Mouse (Mus musculus) embryonic facial prominence, embryonic 14.5 days (tissue): ENCODE measurements around the gene Fam83d. TPM values are rescaled to one million over a fixed set of nuclear protein-coding genes. Genes with fewer than 3 reads are reported as not detected.

Source experiments
- ATAC-seq: fragments of 200-750 bp; cut with Nextera tagmentation; 2 replicates; pipeline ENCODE4 v1.8.0; 2017; ENCODE audit warnings: low read depth, moderate number of reproducible peaks, moderate TSS enrichment
- DNase-seq: peaks from one replicate; pipeline ENCODE4 v3.0.0-alpha.2; 2015; ENCODE audit warnings: low spot score
- H3K27ac ChIP-seq: fragments of 300-500 bp; sonication (generic); replicated peaks from 2 replicates; pipeline ENCODE4 v1.5.1; 2014; ENCODE audit warnings: low read depth, mild to moderate bottlenecking, low read length, moderate library complexity
- H3K27me3 ChIP-seq: fragments of 300-500 bp; sonication (generic); replicated peaks from 2 replicates; pipeline ENCODE4 v1.6.1; 2014; ENCODE audit warnings: low read length; ENCODE audit not compliant: control insufficient read depth, insufficient read depth
- H3K36me3 ChIP-seq: fragments of 300-500 bp; sonication (generic); 2 replicates; pipeline ENCODE4 v1.6.1; 2014; ENCODE audit warnings: low read length, mixed read lengths; ENCODE audit not compliant: control insufficient read depth, insufficient read depth
- H3K4me1 ChIP-seq: fragments of 300-500 bp; sonication (generic); 2 replicates; pipeline ENCODE4 v1.6.1; 2014; ENCODE audit warnings: antibody characterized with exemption, low read length; ENCODE audit not compliant: control insufficient read depth, insufficient read depth
- H3K4me2 ChIP-seq: fragments of 300-500 bp; sonication (generic); 2 replicates; pipeline ENCODE4 v1.6.1; 2014; ENCODE audit warnings: low read depth, mild to moderate bottlenecking, low read length, moderate library complexity, mixed read lengths
- H3K4me3 ChIP-seq: fragments of 300-500 bp; sonication (generic); 2 replicates; pipeline ENCODE4 v1.5.1; 2014; ENCODE audit warnings: low read depth, mild to moderate bottlenecking, low read length
- H3K9ac ChIP-seq: fragments of 300-500 bp; sonication (generic); 2 replicates; pipeline ENCODE4 v1.6.1; 2014; ENCODE audit warnings: low read depth, mild to moderate bottlenecking, low read length, moderate library complexity, mixed read lengths
- H3K9me3 ChIP-seq: fragments of 300-500 bp; sonication (generic); 2 replicates; pipeline ENCODE4 v1.6.1; 2016; ENCODE audit warnings: low read length; ENCODE audit not compliant: control insufficient read depth
- WGBS: fragments of 180-500 bp; shearing (Covaris S2); extraction: QIAGEN DNeasy Blood & Tissue Kit; methylation state at CpG from one replicate; pipeline ENCODE4 v1.1.7; 2014; 5-methylcytosine and 5-hydroxymethylcytosine counted together
- polyA plus RNA-seq: library from polyadenylated mRNA; unstranded; fragments of >200 nt; fragmentation: Nextera tagmentation; extraction: Ambion mirVana; gene quantifications from 2 replicates; pipeline ENCODE4 v1.2.1, GENCODE M21; 2014

Gene Fam83d
- polyA plus RNA-seq, 1 experiment from 2014 or later, result 30.7 TPM

DNA sequence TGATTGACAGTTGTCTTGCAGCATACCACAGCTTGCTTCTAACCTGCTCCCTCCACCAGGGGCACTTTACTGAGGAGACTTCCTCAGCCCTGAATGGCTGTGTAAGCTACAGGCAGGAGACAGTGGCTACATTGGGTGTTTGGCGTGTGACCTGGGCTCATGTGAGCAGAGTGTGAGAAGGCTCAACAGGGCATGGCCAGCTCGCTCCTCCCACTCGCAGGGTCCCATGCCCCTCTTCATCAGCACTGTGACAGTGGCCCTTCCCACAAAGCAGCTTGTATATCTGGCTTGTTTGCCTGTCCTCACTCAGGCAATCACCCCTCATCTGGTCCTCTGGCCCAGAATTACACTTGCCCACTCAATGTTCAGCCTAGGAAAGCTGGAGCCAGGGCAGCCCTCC, 28.8 kb upstream of the Fam83d start:
- Histone ChIP-seq H3K4me1 (no peaks in the 10 kb centered on the region), H3K9me3 (no peaks in the 10 kb centered on the region), H3K4me2 (no peak overlapping the region), H3K36me3 (no peaks in the 10 kb centered on the region), H3K4me3 (no peak overlapping the region), H3K9ac (no peak overlapping the region), H3K27ac (no peak overlapping the region), H3K27me3 (no peaks in the 10 kb centered on the region)
- no peak for ATAC-seq
- no peak for DNase-seq
- whole genome bisulfite sequencing, result 77% methylated on average over 3 of the region's 3 CpGs

DNA sequence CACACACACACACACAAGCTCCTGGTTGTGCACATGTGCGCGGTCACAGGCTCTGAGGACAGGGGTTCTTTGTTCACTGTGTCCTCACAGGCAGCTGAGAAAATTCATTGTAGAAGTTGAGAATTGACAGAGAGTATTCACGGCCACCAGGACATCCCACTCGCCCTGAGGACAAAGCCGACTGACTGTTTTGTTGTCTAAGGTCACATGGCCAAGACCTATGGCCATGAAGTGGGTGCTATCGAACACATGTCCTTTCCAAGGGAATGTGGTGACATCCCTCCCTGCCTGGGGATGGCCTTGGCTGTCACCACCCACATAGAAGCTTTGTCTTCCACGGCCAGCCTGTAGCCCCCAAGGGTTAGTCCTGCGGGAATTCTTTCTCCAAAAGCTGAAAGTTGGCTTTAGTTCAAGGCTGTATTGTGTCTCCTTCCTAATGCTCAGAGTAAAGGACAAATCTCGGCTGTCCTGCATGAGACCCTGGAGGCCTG, 26.8 kb upstream of the Fam83d start:
- H3K27me3 ChIP-seq, result no peaks in the 10 kb centered on the region
- ATAC-seq (no peak), DNase-seq (no peak)
- H3K9ac ChIP-seq, result no peak overlapping the region
- no peaks in the 10 kb centered on the region for H3K36me3 ChIP-seq
- H3K4me2 ChIP-seq, result no peak overlapping the region
- WGBS, result 53% methylated on average over 9 of the region's 9 CpGs
- no peaks in the 10 kb centered on the region for H3K9me3 ChIP-seq
- H3K4me1 ChIP-seq, result no peaks in the 10 kb centered on the region
- H3K27ac ChIP-seq, result no peak overlapping the region
- H3K4me3 ChIP-seq, result no peak overlapping the region

DNA sequence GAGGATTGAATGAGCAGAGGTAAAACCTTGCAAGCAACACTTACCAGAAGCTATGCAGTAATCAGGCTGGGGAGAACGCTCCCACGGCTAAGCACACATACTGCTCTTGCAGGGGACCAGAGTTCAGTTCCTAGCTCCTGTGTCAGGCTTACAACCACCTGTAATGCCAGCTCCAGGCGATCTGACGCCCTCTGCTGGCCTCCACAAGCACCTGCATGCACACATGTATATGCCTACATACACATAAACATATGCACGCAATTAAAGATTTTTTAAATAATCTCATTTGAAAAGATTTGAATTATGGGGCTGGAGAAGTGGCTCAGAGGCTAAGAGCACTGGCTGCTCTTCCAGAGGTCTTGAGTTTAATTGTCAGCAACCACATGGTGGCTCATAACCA, 25.5 kb upstream of the Fam83d start:
- Histone ChIP-seq H3K27me3 (no peaks in the 10 kb centered on the region), H3K36me3 (no peaks in the 10 kb centered on the region), H3K4me2 (no peak overlapping the region), H3K4me1 (no peaks in the 10 kb centered on the region), H3K9ac (no peak overlapping the region), H3K27ac (no peak overlapping the region), H3K4me3 (no peak overlapping the region), H3K9me3 (no peaks in the 10 kb centered on the region)
- DNase-seq (no peak), ATAC-seq (no peak)
- WGBS, result 73% methylated on average over 5 of the region's 5 CpGs

DNA sequence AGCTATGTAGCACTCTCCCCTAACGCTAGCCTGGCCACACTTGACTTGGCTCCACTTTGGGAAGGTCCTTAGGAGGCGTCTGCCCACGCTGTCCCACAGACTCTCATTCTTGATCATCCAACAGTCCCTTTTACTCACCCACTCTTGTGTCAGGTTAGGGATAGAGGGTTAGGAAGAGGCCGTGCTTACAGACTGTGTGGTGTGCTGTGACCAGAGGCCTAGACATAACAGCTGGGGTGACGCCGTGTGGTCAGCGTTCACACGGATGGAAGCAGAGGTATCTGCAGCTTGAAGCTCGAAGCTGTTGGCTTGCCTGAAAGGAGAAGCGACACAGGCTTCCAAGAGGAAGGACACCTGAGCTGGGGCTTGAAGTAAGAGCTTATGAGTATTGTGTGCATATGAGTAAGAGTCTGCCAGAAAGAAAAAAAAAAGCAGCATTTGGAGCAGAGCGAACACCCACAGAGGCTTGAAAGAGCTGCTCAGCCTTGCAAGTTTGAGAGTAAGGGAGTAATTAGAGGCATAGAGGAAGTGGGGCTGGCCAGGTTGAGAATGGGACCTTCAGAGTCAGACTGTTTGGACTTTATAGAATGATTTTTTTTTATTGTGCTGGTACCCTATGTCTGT, 24.3 kb upstream of the Fam83d start:
- no peak overlapping the region for H3K9ac ChIP-seq
- H3K27me3 ChIP-seq, result no peaks in the 10 kb centered on the region
- H3K36me3 ChIP-seq, result no peaks in the 10 kb centered on the region
- WGBS, result 86% methylated on average over 11 of the region's 11 CpGs
- no peak overlapping the region for H3K4me2 ChIP-seq
- no peaks in the 10 kb centered on the region for H3K9me3 ChIP-seq
- H3K4me3 ChIP-seq, result no peak overlapping the region
- ATAC-seq (no peak), DNase-seq (no peak)
- H3K4me1 ChIP-seq, result no peaks in the 10 kb centered on the region
- no peak overlapping the region for H3K27ac ChIP-seq

DNA sequence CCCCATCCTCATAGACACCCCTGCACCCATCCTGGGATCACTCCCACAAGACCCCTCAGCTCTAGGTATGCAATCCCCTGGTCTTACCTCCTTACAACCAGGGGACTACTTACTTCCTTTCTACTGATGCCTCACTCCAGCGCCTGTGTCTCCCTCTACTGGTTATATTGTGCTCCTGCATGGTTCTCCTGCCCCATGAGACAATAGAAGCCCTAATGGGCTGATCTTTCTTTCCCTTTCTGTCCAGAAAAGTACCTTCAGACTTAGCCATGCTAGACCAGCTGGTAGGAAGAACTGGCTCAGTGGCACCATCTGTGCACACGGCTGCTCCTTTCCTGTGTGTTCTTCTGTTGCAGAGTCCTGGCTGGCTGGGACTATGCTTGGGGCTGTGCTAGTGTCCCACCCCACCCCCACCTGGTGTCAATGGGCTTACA, 22.8 kb upstream of the Fam83d start:
- ATAC-seq, result peak; percentile 26; the same call in 1 of the 2 replicates
- no peaks in the 10 kb centered on the region for H3K9me3 ChIP-seq
- WGBS, result 7% methylated on average over 2 of the region's 2 CpGs
- peak; percentile 36 for DNase-seq
- no peak overlapping the region for H3K4me2 ChIP-seq
- H3K27ac ChIP-seq, result no peak overlapping the region
- no peaks in the 10 kb centered on the region for H3K27me3 ChIP-seq
- no peaks in the 10 kb centered on the region for H3K36me3 ChIP-seq
- H3K4me1 ChIP-seq, result no peaks in the 10 kb centered on the region
- H3K4me3 ChIP-seq, result no peak overlapping the region
- H3K9ac ChIP-seq, result no peak overlapping the region

DNA sequence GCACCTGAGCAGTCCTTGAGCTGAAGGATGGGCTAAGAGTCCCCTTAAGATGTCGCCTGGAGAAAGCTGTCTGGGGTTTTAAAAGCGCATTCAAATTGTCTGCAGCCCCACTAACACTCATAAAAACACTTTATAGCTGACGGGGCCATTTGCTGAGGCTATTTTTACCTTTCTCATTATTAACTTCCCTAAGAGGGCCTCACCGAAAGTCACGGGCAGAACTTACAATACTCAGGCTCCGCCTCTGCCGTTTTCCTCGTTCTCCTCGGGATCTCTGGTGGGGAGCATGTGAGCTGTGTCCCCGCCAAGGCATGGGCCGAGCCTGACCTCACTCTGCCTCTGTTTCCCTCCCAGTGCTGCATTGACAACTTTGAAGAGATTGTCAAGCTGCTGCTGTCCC, 21.7 kb upstream of the Fam83d start:
- H3K4me1 ChIP-seq, result no peaks in the 10 kb centered on the region
- no peak overlapping the region for H3K4me3 ChIP-seq
- DNase-seq (no peak), ATAC-seq (no peak)
- no peak overlapping the region for H3K4me2 ChIP-seq
- no peaks in the 10 kb centered on the region for H3K27me3 ChIP-seq
- H3K27ac ChIP-seq, result no peak overlapping the region
- H3K9ac ChIP-seq, result no peak overlapping the region
- no peaks in the 10 kb centered on the region for H3K36me3 ChIP-seq
- WGBS, result 70% methylated on average over 11 of the region's 11 CpGs
- H3K9me3 ChIP-seq, result no peaks in the 10 kb centered on the region

DNA sequence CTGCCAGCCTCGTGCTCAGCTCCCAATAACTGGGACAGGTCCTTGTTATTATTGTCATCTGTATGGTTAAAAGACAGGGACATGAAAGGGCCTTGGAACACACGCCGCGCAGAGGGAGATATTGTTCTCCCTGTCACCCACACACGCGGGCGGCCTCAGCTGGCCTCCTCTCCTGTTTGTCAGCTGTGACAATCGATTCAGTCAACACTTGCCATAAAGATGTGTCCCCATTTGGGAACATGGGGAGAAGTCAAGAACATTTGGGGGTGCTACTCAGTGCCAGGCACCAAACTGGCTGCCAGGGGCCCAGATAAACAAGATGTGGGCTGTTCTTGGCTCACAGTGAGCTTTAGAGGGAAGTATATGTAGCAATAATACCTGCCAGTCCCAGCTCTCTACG, 18.5 kb upstream of the Fam83d start:
- WGBS, result 89% methylated on average over 9 of the region's 9 CpGs
- Histone ChIP-seq H3K9ac (no peak overlapping the region), H3K4me1 (no peaks in the 10 kb centered on the region), H3K4me3 (no peak overlapping the region), H3K4me2 (no peak overlapping the region), H3K9me3 (no peaks in the 10 kb centered on the region), H3K36me3 (no peaks in the 10 kb centered on the region), H3K27ac (no peak overlapping the region), H3K27me3 (no peaks in the 10 kb centered on the region)
- ATAC-seq (no peak), DNase-seq (no peak)

DNA sequence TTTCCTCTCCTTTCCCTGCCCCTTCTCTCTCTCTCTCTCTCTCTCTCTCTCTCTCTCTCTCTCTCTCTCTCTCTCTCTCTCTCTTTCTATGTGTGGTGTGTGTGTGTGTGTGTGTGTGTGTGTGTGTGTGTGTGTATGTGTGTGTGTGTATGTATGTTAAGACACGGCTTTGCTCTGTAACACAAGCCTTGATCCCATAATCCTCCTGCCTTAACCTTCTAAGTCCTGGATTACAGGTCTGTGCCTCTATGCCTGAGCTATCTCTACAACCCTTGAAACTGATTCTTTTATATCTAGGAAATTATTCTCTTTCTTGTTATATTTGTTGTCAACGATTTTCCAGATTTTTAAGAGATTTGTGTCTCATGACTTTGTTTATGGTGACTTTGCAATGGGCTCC, 7.7 kb upstream of the Fam83d start:
- 44% methylated on average over 2 of the region's 2 CpGs for WGBS
- no peaks in the 10 kb centered on the region for H3K4me1 ChIP-seq
- H3K27me3 ChIP-seq, result no peaks in the 10 kb centered on the region
- H3K9me3 ChIP-seq, result no peaks in the 10 kb centered on the region
- no peaks in the 10 kb centered on the region for H3K36me3 ChIP-seq
- H3K27ac ChIP-seq, result no peak overlapping the region
- H3K4me3 ChIP-seq, result no peak overlapping the region
- H3K4me2 ChIP-seq, result no peak overlapping the region
- H3K9ac ChIP-seq, result no peak overlapping the region
- no peak for ATAC-seq
- no peak for DNase-seq

DNA sequence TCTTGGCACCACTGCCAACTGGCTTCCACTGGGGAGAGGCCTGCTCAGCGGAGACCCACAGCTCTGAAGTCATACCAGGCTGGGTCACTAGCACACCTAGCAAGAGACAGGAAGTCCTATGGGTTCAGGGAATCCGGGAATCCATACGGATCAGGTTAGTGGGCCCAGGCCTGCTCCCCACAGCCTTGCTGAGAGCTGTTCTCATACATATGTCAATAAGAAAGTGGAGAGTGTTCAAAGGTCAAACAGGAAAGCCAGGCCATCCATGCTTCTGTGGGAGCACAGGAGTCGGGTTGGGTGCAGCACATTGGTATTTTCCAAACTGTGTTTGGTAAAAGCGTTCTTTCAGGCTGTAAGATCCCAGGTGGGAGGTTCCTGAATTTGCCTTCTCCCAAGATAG, 5.6 kb upstream of the Fam83d start:
- H3K4me2 ChIP-seq, result no peak overlapping the region
- H3K27ac ChIP-seq, result no peak overlapping the region
- no peaks in the 10 kb centered on the region for H3K36me3 ChIP-seq
- DNase-seq (no peak), ATAC-seq (no peak)
- no peak overlapping the region for H3K4me3 ChIP-seq
- H3K9ac ChIP-seq, result no peak overlapping the region
- 96% methylated on average over 5 of the region's 5 CpGs for WGBS
- no peaks in the 10 kb centered on the region for H3K4me1 ChIP-seq
- H3K9me3 ChIP-seq, result no peaks in the 10 kb centered on the region
- H3K27me3 ChIP-seq, result no peaks in the 10 kb centered on the region
